Mouse (Mus musculus): ENCODE results near the gene 2310061N02Rik. TPM values are rescaled to one million over a fixed set of nuclear protein-coding genes. Genes with fewer than 3 reads are reported as not detected.
"Not testable (repeated sequence)": the region's sequence is repeated elsewhere in the genome, so short reads cannot be mapped to it uniquely, and the experiment has no call there.

2310061N02Rik gene
- polyA plus RNA-seq (2014; fragmentation: Nextera tagmentation; extraction: Ambion mirVana) = not detected in 2 replicates

- Histone ChIP-seq H3K36me3 (ENCODE audit: control insufficient read depth, insufficient read depth, low read length) (no peaks in the 10 kb centered on the region), H3K4me2 (replicated peaks; ENCODE audit: low read depth, low read length) (no peak within 1 kb of the TSS), H3K27me3 (ENCODE audit: control insufficient read depth, insufficient read depth, low read length) (no peaks in the 10 kb centered on the region), H3K9me3 (ENCODE audit: control insufficient read depth, low read depth, low read length) (no peaks in the 10 kb centered on the region), H3K9ac (replicated peaks; ENCODE audit: low read depth, low read length) (no peak within 1 kb of the TSS), H3K4me3 (ENCODE audit: low read depth, low read length) (no peak within 1 kb of the TSS), H3K27ac (ENCODE audit: low read length) (no peak within 1 kb of the TSS), H3K4me1 (ENCODE audit: control insufficient read depth, insufficient read depth, low read length) (no peaks in the 10 kb centered on the region)
- WGBS = 89% methylated on average over 10 of the region's 10 CpGs
- no peak for ATAC-seq (ENCODE audit: insufficient number of reproducible peaks, insufficient read depth, low FRiP score, low read depth)
These were observed at the start of gene 2310061N02Rik for GRCm38 (mm10) chr16:88707496-88708012. 2310061N02Rik (minus strand) TSS chr16:88707962.

GRCm38 (mm10) chr16:88751535-88751934 lies 43.8 kb upstream of the 2310061N02Rik start, which contains the start of gene Krtap13:
Krtap13 (minus strand) TSS chr16:88751635.
- 80% methylated on average over 3 of the region's 3 CpGs for WGBS
- H3K27me3 ChIP-seq (ENCODE audit: control insufficient read depth, insufficient read depth, low read length); H3K4me2 ChIP-seq (replicated peaks; ENCODE audit: low read depth, low read length); H3K9ac ChIP-seq (replicated peaks; ENCODE audit: low read depth, low read length); H3K4me3 ChIP-seq (ENCODE audit: low read depth, low read length); H3K9me3 ChIP-seq (ENCODE audit: control insufficient read depth, low read depth, low read length); H3K27ac ChIP-seq (ENCODE audit: low read length); ATAC-seq (ENCODE audit: insufficient number of reproducible peaks, insufficient read depth, low FRiP score, low read depth); H3K4me1 ChIP-seq (ENCODE audit: control insufficient read depth, insufficient read depth, low read length); H3K36me3 ChIP-seq (ENCODE audit: control insufficient read depth, insufficient read depth, low read length): not testable (repeated sequence)

GRCm38 (mm10) chr16:88747943-88748342 lies 40.2 kb upstream of the 2310061N02Rik start:
- Histone ChIP-seq H3K4me3 (ENCODE audit: low read depth, low read length) (no peak overlapping the region), H3K9ac (replicated peaks; ENCODE audit: low read depth, low read length) (no peak overlapping the region), H3K9me3 (ENCODE audit: control insufficient read depth, low read depth, low read length) (no peaks in the 10 kb centered on the region), H3K36me3 (ENCODE audit: control insufficient read depth, insufficient read depth, low read length) (no peaks in the 10 kb centered on the region), H3K27ac (ENCODE audit: low read length) (no peak overlapping the region), H3K4me1 (ENCODE audit: control insufficient read depth, insufficient read depth, low read length) (no peaks in the 10 kb centered on the region), H3K27me3 (ENCODE audit: control insufficient read depth, insufficient read depth, low read length) (no peaks in the 10 kb centered on the region), H3K4me2 (replicated peaks; ENCODE audit: low read depth, low read length) (no peak overlapping the region)
- ATAC-seq (ENCODE audit: insufficient number of reproducible peaks, insufficient read depth, low FRiP score, low read depth) = no peak
- WGBS = 78% methylated on average over 4 of the region's 4 CpGs

- no peaks in the 10 kb centered on the region for H3K9me3 ChIP-seq (ENCODE audit: control insufficient read depth, low read depth, low read length)
- no peak overlapping the region for H3K4me3 ChIP-seq (ENCODE audit: low read depth, low read length)
- WGBS = 81% methylated on average over 4 of the region's 4 CpGs
- no peak overlapping the region for H3K4me2 ChIP-seq (replicated peaks; ENCODE audit: low read depth, low read length)
- no peak overlapping the region for H3K27ac ChIP-seq (ENCODE audit: low read length)
- no peaks in the 10 kb centered on the region for H3K36me3 ChIP-seq (ENCODE audit: control insufficient read depth, insufficient read depth, low read length)
- no peaks in the 10 kb centered on the region for H3K27me3 ChIP-seq (ENCODE audit: control insufficient read depth, insufficient read depth, low read length)
- H3K4me1 ChIP-seq (ENCODE audit: control insufficient read depth, insufficient read depth, low read length) = no peaks in the 10 kb centered on the region
- H3K9ac ChIP-seq (replicated peaks; ENCODE audit: low read depth, low read length) = no peak overlapping the region
- no peak for ATAC-seq (ENCODE audit: insufficient number of reproducible peaks, insufficient read depth, low FRiP score, low read depth)
These were observed 37.1 kb upstream of the 2310061N02Rik start for GRCm38 (mm10) chr16:88744750-88745340.

- Histone ChIP-seq H3K9me3 (ENCODE audit: control insufficient read depth, low read depth, low read length) (no peaks in the 10 kb centered on the region), H3K27ac (ENCODE audit: low read length) (no peak overlapping the region)
- no peak for ATAC-seq (ENCODE audit: insufficient number of reproducible peaks, insufficient read depth, low FRiP score, low read depth)
These were observed 27.6 kb upstream of the 2310061N02Rik start for GRCm38 (mm10) chr16:88735391-88735790.

GRCm38 (mm10) chr16:88728812-88729275 lies 21.1 kb upstream of the 2310061N02Rik start, which contains the start of gene Krtap13-1:
Krtap13-1 (plus strand) TSS chr16:88728862.
- H3K27ac ChIP-seq (ENCODE audit: low read length) = no peak within 1 kb of the TSS
- H3K36me3 ChIP-seq (ENCODE audit: control insufficient read depth, insufficient read depth, low read length) = no peaks in the 10 kb centered on the region
- no peaks in the 10 kb centered on the region for H3K4me1 ChIP-seq (ENCODE audit: control insufficient read depth, insufficient read depth, low read length)
- no peaks in the 10 kb centered on the region for H3K27me3 ChIP-seq (ENCODE audit: control insufficient read depth, insufficient read depth, low read length)
- ATAC-seq (ENCODE audit: insufficient number of reproducible peaks, insufficient read depth, low FRiP score, low read depth) = no peak
- no peak within 1 kb of the TSS for H3K9ac ChIP-seq (replicated peaks; ENCODE audit: low read depth, low read length)
- H3K4me2 ChIP-seq (replicated peaks; ENCODE audit: low read depth, low read length) = no peak within 1 kb of the TSS
- no peak within 1 kb of the TSS for H3K4me3 ChIP-seq (ENCODE audit: low read depth, low read length)
- 79% methylated on average over 4 of the region's 4 CpGs for WGBS
- no peaks in the 10 kb centered on the region for H3K9me3 ChIP-seq (ENCODE audit: control insufficient read depth, low read depth, low read length)

More at GRCm38 (mm10) chr16:88735391-88735790, 27.6 kb upstream of the 2310061N02Rik start:
- 49% methylated on average over 2 of the region's 2 CpGs for WGBS
- no peaks in the 10 kb centered on the region for H3K4me1 ChIP-seq (ENCODE audit: control insufficient read depth, insufficient read depth, low read length)
- no peaks in the 10 kb centered on the region for H3K27me3 ChIP-seq (ENCODE audit: control insufficient read depth, insufficient read depth, low read length)
- no peaks in the 10 kb centered on the region for H3K36me3 ChIP-seq (ENCODE audit: control insufficient read depth, insufficient read depth, low read length)
- no peak overlapping the region for H3K9ac ChIP-seq (replicated peaks; ENCODE audit: low read depth, low read length)
- H3K4me3 ChIP-seq (ENCODE audit: low read depth, low read length) = no peak overlapping the region
- H3K4me2 ChIP-seq (replicated peaks; ENCODE audit: low read depth, low read length) = no peak overlapping the region

- H3K4me3 ChIP-seq (ENCODE audit: low read depth, low read length) = no peak overlapping the region
- H3K4me1 ChIP-seq (ENCODE audit: control insufficient read depth, insufficient read depth, low read length) = no peaks in the 10 kb centered on the region
- H3K27me3 ChIP-seq (ENCODE audit: control insufficient read depth, insufficient read depth, low read length) = no peaks in the 10 kb centered on the region
- ATAC-seq (ENCODE audit: insufficient number of reproducible peaks, insufficient read depth, low FRiP score, low read depth) = no peak
- no peak overlapping the region for H3K27ac ChIP-seq (ENCODE audit: low read length)
- H3K9ac ChIP-seq (replicated peaks; ENCODE audit: low read depth, low read length) = no peak overlapping the region
- no peak overlapping the region for H3K4me2 ChIP-seq (replicated peaks; ENCODE audit: low read depth, low read length)
- H3K9me3 ChIP-seq (ENCODE audit: control insufficient read depth, low read depth, low read length) = no peaks in the 10 kb centered on the region
- no peaks in the 10 kb centered on the region for H3K36me3 ChIP-seq (ENCODE audit: control insufficient read depth, insufficient read depth, low read length)
- 28% methylated on average over 1 of the region's 1 CpGs for WGBS
These were observed 12.3 kb upstream of the 2310061N02Rik start for GRCm38 (mm10) chr16:88720031-88720430.

GRCm38 (mm10) chr16:88716549-88716948 lies 8.8 kb upstream of the 2310061N02Rik start:
- Histone ChIP-seq H3K4me1 (ENCODE audit: control insufficient read depth, insufficient read depth, low read length) (no peaks in the 10 kb centered on the region), H3K27me3 (ENCODE audit: control insufficient read depth, insufficient read depth, low read length) (no peaks in the 10 kb centered on the region), H3K9ac (replicated peaks; ENCODE audit: low read depth, low read length) (no peak overlapping the region), H3K9me3 (ENCODE audit: control insufficient read depth, low read depth, low read length) (no peaks in the 10 kb centered on the region), H3K36me3 (ENCODE audit: control insufficient read depth, insufficient read depth, low read length) (no peaks in the 10 kb centered on the region), H3K4me3 (ENCODE audit: low read depth, low read length) (no peak overlapping the region), H3K4me2 (replicated peaks; ENCODE audit: low read depth, low read length) (no peak overlapping the region), H3K27ac (ENCODE audit: low read length) (no peak overlapping the region)
- ATAC-seq (ENCODE audit: insufficient number of reproducible peaks, insufficient read depth, low FRiP score, low read depth) = no peak

Measured in stomach, embryonic 14.5 days (tissue).